Mouse (Mus musculus): ENCODE results near the gene Cox5a. TPM values are rescaled to one million over a fixed set of nuclear protein-coding genes. Genes with fewer than 3 reads are reported as not detected.

Cox5a gene
- total and polyA plus RNA-seq, 3 experiments: 1,522 to 2,717 (median 2,350) TPM

- 3% methylated on average over 34 of the region's 34 CpGs for WGBS
- H3K36me3 ChIP-seq (ENCODE audit: control insufficient read depth, insufficient read depth, low read length): no peaks in the 10 kb centered on the region
- DNase-seq: peak; percentile 67 to 72
- TF ChIP-seq EP300 (IDR thresholded peaks at IDR 0.05; ENCODE audit: insufficient read depth, low read depth, low read length): no peak
- peak; percentile 59 for TF ChIP-seq CTCF (IDR thresholded peaks at IDR 0.05)
- peak overlapping the region; percentile 40 for H3K4me3 ChIP-seq
- intact Hi-C loops (cut with DNase I): no loop called here
- H3K4me1 ChIP-seq (ENCODE audit: control insufficient read depth, insufficient read depth, low read length): no peaks in the 10 kb centered on the region
- peak overlapping the region; percentile 28 for H3K9ac ChIP-seq (ENCODE audit: low read depth, low read length)
- H3K79me2 ChIP-seq (replicated peaks; ENCODE audit: control insufficient read depth, insufficient read depth, low read length): no peaks in the 10 kb centered on the region
- peaks cover 5% of the 10 kb centered on the region for H3K27me3 ChIP-seq (ENCODE audit: control insufficient read depth, insufficient read depth, low read length)
- no peak overlapping the region for H3K27ac ChIP-seq
Measured at GRCm38 (mm10) chr9:57504381-57504700, 16.7 kb upstream of the Cox5a start.

GRCm38 (mm10) chr9:57504891-57505290, 16.2 kb upstream of the Cox5a start:
- no peaks in the 10 kb centered on the region for H3K79me2 ChIP-seq (replicated peaks; ENCODE audit: control insufficient read depth, insufficient read depth, low read length)
- intact Hi-C loops (cut with DNase I): no loop called here
- H3K4me1 ChIP-seq (ENCODE audit: control insufficient read depth, insufficient read depth, low read length): no peaks in the 10 kb centered on the region
- no peak overlapping the region for H3K9ac ChIP-seq (ENCODE audit: low read depth, low read length)
- TF ChIP-seq EP300 (IDR thresholded peaks at IDR 0.05; ENCODE audit: insufficient read depth, low read depth, low read length): no peak
- H3K27me3 ChIP-seq (ENCODE audit: control insufficient read depth, insufficient read depth, low read length): peaks cover 5% of the 10 kb centered on the region
- no peak for DNase-seq
- H3K36me3 ChIP-seq (ENCODE audit: control insufficient read depth, insufficient read depth, low read length): no peaks in the 10 kb centered on the region
- H3K27ac ChIP-seq: no peak overlapping the region
- WGBS: 58% methylated on average over 10 of the region's 10 CpGs
- H3K4me3 ChIP-seq: no peak overlapping the region; the same call in 1 of the 2 replicates

DNA sequence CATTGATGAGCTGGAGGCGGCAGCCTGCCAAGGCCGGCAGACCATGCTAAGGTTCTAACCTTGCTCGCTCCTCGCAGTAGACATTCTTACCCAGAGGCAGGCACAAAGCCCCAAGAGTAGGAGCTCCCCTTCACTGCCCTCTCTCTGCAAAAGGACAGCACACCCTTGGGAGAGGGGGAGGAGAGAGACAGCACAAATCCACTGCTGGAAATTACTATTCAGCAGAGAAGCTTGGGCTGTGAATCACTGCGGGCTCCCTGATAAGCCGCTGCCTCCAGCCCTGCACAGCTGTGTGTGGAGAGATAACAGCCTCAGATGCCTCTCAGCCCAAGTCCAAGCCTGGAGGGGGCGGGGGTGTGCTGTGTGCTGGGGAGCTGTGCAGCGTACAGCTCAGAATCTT, 15.4 kb upstream of the Cox5a start:
- peak; percentile 72 to 82 for DNase-seq
- intact Hi-C loops (cut with DNase I): no loop called here
- Histone ChIP-seq H3K79me2 (replicated peaks; ENCODE audit: control insufficient read depth, insufficient read depth, low read length) (no peaks in the 10 kb centered on the region), H3K27me3 (ENCODE audit: control insufficient read depth, insufficient read depth, low read length) (peaks cover 5% of the 10 kb centered on the region), H3K36me3 (ENCODE audit: control insufficient read depth, insufficient read depth, low read length) (no peaks in the 10 kb centered on the region), H3K27ac (peak overlapping the region; percentile 36; the same call in 1 of the 2 replicates), H3K4me1 (ENCODE audit: control insufficient read depth, insufficient read depth, low read length) (no peaks in the 10 kb centered on the region), H3K9ac (ENCODE audit: low read depth, low read length) (no peak overlapping the region), H3K4me3 (no peak overlapping the region)
- WGBS: 2% methylated on average over 8 of the region's 8 CpGs
- TF ChIP-seq EP300 (IDR thresholded peaks at IDR 0.05; ENCODE audit: insufficient read depth, low read depth, low read length) (peak; percentile 46; the same call in 1 of the 2 replicates), CTCF (IDR thresholded peaks at IDR 0.05) (peak; percentile 19), POLR2A (IDR thresholded peaks at IDR 0.05; ENCODE audit: insufficient read depth, low read depth, low read length) (no peak)

DNA sequence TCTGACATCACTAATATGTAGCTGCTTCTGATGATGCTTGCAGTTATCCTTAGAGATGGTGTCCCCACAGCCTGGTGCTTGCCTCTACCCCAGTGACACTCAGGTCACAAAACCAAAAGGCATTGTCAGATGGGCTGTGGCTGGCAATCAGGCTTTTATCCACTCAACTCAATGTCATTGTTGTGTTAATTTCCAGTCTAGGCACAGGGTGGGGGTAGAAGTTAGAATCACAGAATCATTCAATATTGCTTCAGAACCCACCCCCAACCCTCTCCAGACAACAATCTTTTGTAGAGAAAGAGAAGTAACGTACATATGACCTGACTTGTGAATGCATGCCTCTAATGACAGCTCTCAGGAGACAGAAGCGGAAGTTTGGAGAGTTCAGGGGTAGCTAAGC, 10.5 kb upstream of the Cox5a start:
- Histone ChIP-seq H3K27me3 (ENCODE audit: control insufficient read depth, insufficient read depth, low read length) (no peaks in the 10 kb centered on the region), H3K4me3 (no peak overlapping the region), H3K27ac (no peak overlapping the region), H3K36me3 (ENCODE audit: control insufficient read depth, insufficient read depth, low read length) (no peaks in the 10 kb centered on the region), H3K9ac (ENCODE audit: low read depth, low read length) (no peak overlapping the region), H3K4me1 (ENCODE audit: control insufficient read depth, insufficient read depth, low read length) (no peaks in the 10 kb centered on the region), H3K79me2 (replicated peaks; ENCODE audit: control insufficient read depth, insufficient read depth, low read length) (no peaks in the 10 kb centered on the region)
- TF ChIP-seq EP300 (IDR thresholded peaks at IDR 0.05; ENCODE audit: insufficient read depth, low read depth, low read length) (no peak), POLR2A (IDR thresholded peaks at IDR 0.05; ENCODE audit: insufficient read depth, low read depth, low read length) (no peak), CTCF (IDR thresholded peaks at IDR 0.05) (no peak)
- intact Hi-C loops (cut with DNase I): no loop called here
- WGBS: 89% methylated on average over 2 of the region's 2 CpGs
- no peak for DNase-seq

DNA sequence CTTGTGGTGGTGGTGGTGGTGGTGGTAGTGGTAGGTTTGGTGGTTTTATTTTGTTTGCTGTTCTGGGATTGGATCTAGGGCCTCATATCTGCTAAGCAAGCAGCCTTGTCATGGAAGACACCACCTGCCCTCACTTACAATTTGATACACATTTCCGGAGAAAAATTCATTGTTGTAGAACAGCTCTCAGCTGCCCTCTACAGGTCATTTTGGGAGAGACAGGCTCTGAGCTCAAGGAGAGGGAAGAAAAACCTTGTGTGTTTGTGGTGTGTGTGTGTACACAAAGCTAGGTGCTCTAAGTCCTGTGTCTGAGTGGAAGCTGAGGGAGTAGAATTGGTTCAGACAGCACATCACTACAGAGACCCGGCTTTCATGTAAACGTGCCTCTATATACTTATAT, 4.0 kb upstream of the Cox5a start:
- H3K4me3 ChIP-seq: no peak overlapping the region
- intact Hi-C loops (cut with DNase I): loop anchor here (1.0 to 5.0 kb wide), 2 partner anchors 32 to 255 kb away; partner anchors contain the start of gene 1700017B05Rik
- peak; percentile 45 to 70 for DNase-seq
- no peak overlapping the region for H3K9ac ChIP-seq (ENCODE audit: low read depth, low read length)
- H3K4me1 ChIP-seq (ENCODE audit: control insufficient read depth, insufficient read depth, low read length): peaks cover 2% of the 10 kb centered on the region
- peaks cover under 1% of the 10 kb centered on the region; the same call in 1 of the 2 replicates for H3K36me3 ChIP-seq (ENCODE audit: control insufficient read depth, insufficient read depth, low read length)
- no peaks in the 10 kb centered on the region for H3K27me3 ChIP-seq (ENCODE audit: control insufficient read depth, insufficient read depth, low read length)
- H3K27ac ChIP-seq: no peak overlapping the region
- no peak for TF ChIP-seq POLR2A (IDR thresholded peaks at IDR 0.05; ENCODE audit: insufficient read depth, low read depth, low read length)
- TF ChIP-seq CTCF (IDR thresholded peaks at IDR 0.05): peak; percentile 93
- peaks cover 1% of the 10 kb centered on the region; the same call in 1 of the 2 replicates for H3K79me2 ChIP-seq (replicated peaks; ENCODE audit: control insufficient read depth, insufficient read depth, low read length)
- 4% methylated on average over 3 of the region's 3 CpGs for WGBS

GRCm38 (mm10) chr9:57520375-57521055, 559 bp upstream of the Cox5a start:
- intact Hi-C loops (cut with DNase I): loop anchor here (5.0 to 10.0 kb wide), 3 partner anchors 137 to 586 kb away; partner anchors contain the start of gene Imp3
- 30% methylated on average over 16 of the region's 16 CpGs for WGBS
- no peak for DNase-seq

More at GRCm38 (mm10) chr9:57520375-57521055, 559 bp upstream of the Cox5a start:
- Histone ChIP-seq H3K79me2 (replicated peaks; ENCODE audit: control insufficient read depth, insufficient read depth, low read length) (peaks cover 3% of the 10 kb centered on the region), H3K27me3 (ENCODE audit: control insufficient read depth, insufficient read depth, low read length) (no peaks in the 10 kb centered on the region), H3K4me3 (peak overlapping the region; percentile 92), H3K27ac (peak overlapping the region; percentile 99), H3K36me3 (ENCODE audit: control insufficient read depth, insufficient read depth, low read length) (peaks cover 15% of the 10 kb centered on the region), H3K9ac (ENCODE audit: low read depth, low read length) (peak overlapping the region; percentile 76), H3K4me1 (ENCODE audit: control insufficient read depth, insufficient read depth, low read length) (peaks cover 7% of the 10 kb centered on the region)
- TF ChIP-seq EP300 (IDR thresholded peaks at IDR 0.05; ENCODE audit: insufficient read depth, low read depth, low read length) (no peak), POLR2A (IDR thresholded peaks at IDR 0.05; ENCODE audit: insufficient read depth, low read depth, low read length) (no peak), CTCF (IDR thresholded peaks at IDR 0.05) (0 out of 2 replicates have a peak, but pooled peaks have one; percentile 11)

All from heart, adult 2 months (tissue).